Mouse (Mus musculus) midbrain, embryonic 11.5 days (tissue): Measurements from ENCODE around the gene Rgs12. TPM values are rescaled to one million over a fixed set of nuclear protein-coding genes. Genes with fewer than 3 reads are reported as not detected.

Experiments used
- ATAC-seq: fragments of 200-750 bp; cut with Nextera tagmentation; 2 replicates; pipeline ENCODE4 v1.8.0; 2017; ENCODE audit warnings: moderate TSS enrichment, moderate library complexity; ENCODE audit not compliant: low FRiP score
- DNase-seq: peaks from one replicate; pipeline ENCODE4 v3.0.0; 2015; ENCODE audit warnings: low spot score; ENCODE audit errors: missing footprints
- H3K27ac ChIP-seq: fragments of 300-500 bp; sonication (generic); 2 replicates; pipeline ENCODE4 v1.5.1; 2014; ENCODE audit warnings: low read depth, low read length
- H3K27me3 ChIP-seq: fragments of 300-500 bp; sonication (generic); 2 replicates; pipeline ENCODE4 v1.6.1; 2014; ENCODE audit warnings: mild to moderate bottlenecking, low read length, moderate library complexity, mixed read lengths; ENCODE audit not compliant: control insufficient read depth, insufficient read depth
- H3K36me3 ChIP-seq: fragments of 300-500 bp; sonication (generic); 2 replicates; pipeline ENCODE4 v1.6.1; 2014; ENCODE audit warnings: mild to moderate bottlenecking, low read length, moderate library complexity, mixed read lengths; ENCODE audit not compliant: control insufficient read depth, insufficient read depth
- H3K4me1 ChIP-seq: fragments of 300-500 bp; sonication (generic); 2 replicates; pipeline ENCODE4 v1.6.1; 2014; ENCODE audit warnings: low read length; ENCODE audit not compliant: control insufficient read depth, insufficient read depth
- H3K4me2 ChIP-seq: fragments of 300-500 bp; sonication (generic); 2 replicates; pipeline ENCODE4 v1.6.1; 2014; ENCODE audit warnings: mild to moderate bottlenecking, moderate library complexity
- H3K4me3 ChIP-seq: fragments of 300-500 bp; sonication (generic); 2 replicates; pipeline ENCODE4 v1.5.1; 2014; ENCODE audit warnings: low read depth, low read length
- H3K9ac ChIP-seq: fragments of 300-500 bp; sonication (generic); 2 replicates; pipeline ENCODE4 v1.6.1; 2014; ENCODE audit warnings: low read length
- H3K9me3 ChIP-seq: fragments of 300-500 bp; sonication (generic); 2 replicates; pipeline ENCODE4 v1.6.1; 2016; ENCODE audit warnings: low read length; ENCODE audit not compliant: control insufficient read depth
- WGBS: fragments of 180-500 bp; shearing (Covaris S2); extraction: QIAGEN DNeasy Blood & Tissue Kit; methylation state at CpG from one replicate; pipeline ENCODE4 v1.1.7; 2014; 5-methylcytosine and 5-hydroxymethylcytosine counted together
- polyA plus RNA-seq: library from polyadenylated mRNA; unstranded; fragments of >200 nt; fragmentation: Nextera tagmentation; extraction: Ambion mirVana; gene quantifications from 2 replicates; pipeline ENCODE4 v1.2.1, GENCODE M21; 2014

The Rgs12 gene
- polyA plus RNA-seq, 1 experiment from 2014 or later = 49.0 TPM

DNA sequence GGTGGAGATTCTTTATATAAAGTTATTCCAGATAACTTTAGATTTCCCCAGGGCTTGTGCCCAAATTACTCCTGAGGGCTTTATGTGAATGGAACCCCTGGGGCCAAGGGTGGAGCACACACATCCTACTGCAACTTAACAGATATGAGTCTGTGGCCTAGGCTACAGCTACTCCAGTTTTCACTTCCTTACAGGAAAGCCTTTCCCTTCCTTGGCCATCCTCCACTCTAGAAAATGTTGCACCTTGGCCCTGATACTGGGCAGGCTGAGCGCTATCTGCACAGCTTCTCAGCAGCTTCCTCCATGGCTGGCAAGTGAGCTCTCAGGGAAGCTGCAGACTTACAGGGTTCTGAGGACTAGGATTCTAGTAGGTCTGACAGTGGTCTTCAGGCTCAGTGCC lies 80.1 kb downstream of the Rgs12 start:
- H3K4me2 ChIP-seq = no peak overlapping the region
- no peak overlapping the region for H3K9ac ChIP-seq
- DNase-seq (no peak), ATAC-seq (no peak)
- 92% methylated on average over 1 of the region's 1 CpGs for WGBS
- no peaks in the 10 kb centered on the region for H3K4me1 ChIP-seq
- H3K27ac ChIP-seq = no peak overlapping the region
- H3K4me3 ChIP-seq = no peak overlapping the region
- H3K36me3 ChIP-seq = peaks cover 29% of the 10 kb centered on the region
- H3K9me3 ChIP-seq = no peaks in the 10 kb centered on the region
- H3K27me3 ChIP-seq = no peaks in the 10 kb centered on the region

DNA sequence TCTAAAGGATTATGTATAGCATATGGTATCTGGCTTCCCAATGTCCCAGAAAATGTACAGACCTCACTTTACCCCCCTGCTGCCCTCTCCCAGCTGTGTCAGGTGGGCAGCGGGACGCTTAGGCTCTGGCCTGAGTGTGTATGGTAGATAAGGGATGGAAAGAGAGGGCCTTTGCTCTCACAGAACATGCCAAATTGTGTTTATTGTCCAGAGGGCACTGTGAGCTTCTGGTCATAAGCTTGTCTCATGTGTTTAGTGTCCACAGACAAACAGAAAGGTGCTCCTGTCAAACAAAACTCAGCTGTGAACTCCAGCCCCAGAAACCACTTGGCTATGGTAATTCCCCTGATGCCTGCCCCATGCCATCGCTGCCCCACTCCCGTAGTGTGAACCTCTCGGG lies 80.5 kb downstream of the Rgs12 start:
- DNase-seq (no peak), ATAC-seq (no peak)
- Histone ChIP-seq H3K4me1 (no peaks in the 10 kb centered on the region), H3K9ac (no peak overlapping the region), H3K36me3 (peaks cover 29% of the 10 kb centered on the region), H3K4me3 (no peak overlapping the region), H3K27ac (no peak overlapping the region), H3K4me2 (no peak overlapping the region), H3K9me3 (no peaks in the 10 kb centered on the region), H3K27me3 (no peaks in the 10 kb centered on the region)
- WGBS = 90% methylated on average over 5 of the region's 5 CpGs

DNA sequence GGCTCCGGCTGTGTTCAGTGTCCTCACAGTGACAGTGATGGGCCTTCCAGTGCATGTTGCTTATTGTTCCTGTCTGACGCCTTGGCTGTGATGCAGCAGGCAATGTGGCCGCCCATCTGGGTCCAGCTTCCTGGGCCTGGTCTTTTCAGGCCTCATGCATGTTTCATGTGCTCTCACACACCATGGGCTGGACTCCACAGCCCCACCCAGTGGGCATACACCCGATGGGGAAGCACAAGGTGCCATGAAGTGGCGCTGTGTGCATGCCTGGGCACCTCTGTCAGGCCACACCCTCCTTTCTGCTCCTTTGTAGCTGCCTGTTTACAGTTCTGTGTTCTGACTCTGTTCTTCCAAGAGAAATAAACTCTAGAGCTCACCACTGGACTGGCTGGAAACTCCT lies 83.8 kb downstream of the Rgs12 start:
- Histone ChIP-seq H3K27ac (no peak overlapping the region), H3K9ac (no peak overlapping the region)
- WGBS = 85% methylated on average over 5 of the region's 5 CpGs

DNA sequence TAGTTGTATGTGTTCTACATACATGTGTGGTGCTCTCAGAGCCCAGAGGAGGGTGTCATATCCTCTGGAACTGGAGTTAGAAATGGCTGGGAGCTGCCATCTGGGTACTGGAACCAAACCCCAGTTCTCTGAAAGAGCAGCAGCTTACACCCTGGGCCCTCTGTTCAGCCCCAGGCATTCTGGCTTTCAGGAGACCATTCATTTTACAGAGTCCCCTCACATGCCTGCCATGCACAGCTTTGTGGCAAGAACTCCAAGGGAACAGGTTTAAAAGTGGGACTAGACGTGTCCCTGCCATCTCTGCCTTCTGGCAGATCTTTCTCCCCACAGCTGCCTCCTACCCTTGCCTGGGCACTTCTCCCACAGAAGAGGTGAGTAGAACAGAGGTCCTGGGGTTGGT lies 84.4 kb downstream of the Rgs12 start:
- no peak overlapping the region for H3K4me3 ChIP-seq
- peaks cover 11% of the 10 kb centered on the region for H3K36me3 ChIP-seq
- no peaks in the 10 kb centered on the region for H3K4me1 ChIP-seq
- no peak overlapping the region for H3K27ac ChIP-seq
- H3K27me3 ChIP-seq = no peaks in the 10 kb centered on the region
- H3K4me2 ChIP-seq = no peak overlapping the region
- DNase-seq (no peak), ATAC-seq (no peak)
- H3K9ac ChIP-seq = no peak overlapping the region
- no peaks in the 10 kb centered on the region for H3K9me3 ChIP-seq
- 73% methylated on average over 1 of the region's 1 CpGs for WGBS

More for the DNA sequence above, 83.8 kb downstream of the Rgs12 start:
- Histone ChIP-seq H3K4me3 (no peak overlapping the region), H3K4me2 (no peak overlapping the region), H3K36me3 (peaks cover 16% of the 10 kb centered on the region), H3K9me3 (no peaks in the 10 kb centered on the region), H3K4me1 (no peaks in the 10 kb centered on the region), H3K27me3 (no peaks in the 10 kb centered on the region)
- DNase-seq (no peak), ATAC-seq (0 out of 2 replicates have a peak, but pooled peaks have one; percentile 36)

DNA sequence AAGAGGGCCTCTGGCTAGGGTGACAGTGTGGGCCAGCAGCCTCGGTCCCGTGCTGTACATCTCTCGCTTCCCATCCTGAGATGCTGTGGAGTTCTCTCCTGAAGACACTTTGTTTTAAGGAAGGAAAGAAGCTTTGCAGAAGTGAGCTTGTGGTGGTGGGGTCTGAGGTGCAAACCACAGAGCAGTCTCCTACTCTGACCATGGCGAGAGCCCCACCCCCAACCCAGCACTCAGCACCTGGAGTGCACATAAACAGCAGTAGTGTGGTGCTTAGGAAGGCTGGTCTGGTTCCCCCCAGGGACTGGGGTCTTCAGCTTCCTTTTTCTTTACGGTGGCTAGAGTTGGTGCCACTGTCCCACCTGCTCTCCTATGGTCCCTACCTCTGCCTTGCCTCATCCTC lies 85.9 kb downstream of the Rgs12 start:
- H3K27ac ChIP-seq = no peak overlapping the region
- H3K9me3 ChIP-seq = no peaks in the 10 kb centered on the region
- H3K4me1 ChIP-seq = no peaks in the 10 kb centered on the region
- peaks cover 3% of the 10 kb centered on the region; the same call in 1 of the 2 replicates for H3K36me3 ChIP-seq
- 92% methylated on average over 5 of the region's 5 CpGs for WGBS
- DNase-seq (no peak), ATAC-seq (no peak)
- no peaks in the 10 kb centered on the region for H3K27me3 ChIP-seq
- no peak overlapping the region for H3K4me3 ChIP-seq
- H3K9ac ChIP-seq = no peak overlapping the region
- no peak overlapping the region for H3K4me2 ChIP-seq

DNA sequence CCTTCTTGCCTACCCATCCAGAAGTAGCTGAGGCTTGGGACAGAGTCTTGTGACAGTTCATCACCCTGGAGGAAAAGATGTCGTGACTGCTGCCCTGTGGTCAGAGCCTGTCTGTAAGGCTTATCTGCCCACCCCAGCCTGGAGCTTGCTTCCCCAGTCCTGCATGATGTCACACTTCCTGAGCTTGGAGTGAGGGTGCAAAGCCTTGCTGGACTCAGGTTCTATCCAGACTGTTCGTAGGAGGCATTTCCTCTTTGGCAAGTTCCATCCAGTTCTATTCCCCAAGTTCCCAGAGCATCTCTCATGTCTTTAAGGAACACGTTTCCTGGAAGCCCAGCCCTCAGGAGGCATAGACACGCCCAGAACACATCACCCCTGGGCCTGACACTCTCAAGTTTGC lies 86.5 kb downstream of the Rgs12 start:
- no peak overlapping the region for H3K4me2 ChIP-seq
- no peak overlapping the region for H3K9ac ChIP-seq
- H3K9me3 ChIP-seq = no peaks in the 10 kb centered on the region
- DNase-seq (no peak), ATAC-seq (no peak)
- no peaks in the 10 kb centered on the region for H3K4me1 ChIP-seq
- no peak overlapping the region for H3K27ac ChIP-seq
- peaks cover 3% of the 10 kb centered on the region; the same call in 1 of the 2 replicates for H3K36me3 ChIP-seq
- no peak overlapping the region for H3K4me3 ChIP-seq
- WGBS = 85% methylated on average over 4 of the region's 4 CpGs
- H3K27me3 ChIP-seq = no peaks in the 10 kb centered on the region

DNA sequence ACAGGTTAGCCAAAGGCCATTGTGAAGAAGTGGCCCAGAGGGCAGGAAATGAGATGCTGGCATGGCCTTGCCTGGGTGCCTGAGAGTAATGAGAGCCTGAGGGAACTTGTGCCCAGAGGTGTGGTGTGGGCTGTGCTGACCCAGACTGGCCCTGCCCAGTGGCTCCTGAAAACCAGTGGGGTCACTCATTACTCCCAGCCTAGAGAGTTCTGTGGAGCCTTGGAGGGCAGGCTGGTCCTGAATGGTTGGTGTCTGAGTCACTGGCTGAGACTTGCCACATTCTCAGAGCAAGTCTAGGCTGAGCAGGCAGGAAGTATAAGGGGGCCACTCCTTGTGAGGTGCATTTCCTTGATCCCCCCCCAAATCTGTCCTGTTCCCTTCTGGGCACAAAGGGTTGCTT lies 88.2 kb downstream of the Rgs12 start:
- DNase-seq (no peak), ATAC-seq (no peak)
- no peak overlapping the region for H3K27ac ChIP-seq
- H3K4me1 ChIP-seq = no peaks in the 10 kb centered on the region
- no peak overlapping the region for H3K9ac ChIP-seq
- peaks cover under 1% of the 10 kb centered on the region; the same call in 1 of the 2 replicates for H3K36me3 ChIP-seq
- no peak overlapping the region for H3K4me3 ChIP-seq
- no peaks in the 10 kb centered on the region for H3K27me3 ChIP-seq
- no peak overlapping the region for H3K4me2 ChIP-seq
- no peaks in the 10 kb centered on the region for H3K9me3 ChIP-seq

DNA sequence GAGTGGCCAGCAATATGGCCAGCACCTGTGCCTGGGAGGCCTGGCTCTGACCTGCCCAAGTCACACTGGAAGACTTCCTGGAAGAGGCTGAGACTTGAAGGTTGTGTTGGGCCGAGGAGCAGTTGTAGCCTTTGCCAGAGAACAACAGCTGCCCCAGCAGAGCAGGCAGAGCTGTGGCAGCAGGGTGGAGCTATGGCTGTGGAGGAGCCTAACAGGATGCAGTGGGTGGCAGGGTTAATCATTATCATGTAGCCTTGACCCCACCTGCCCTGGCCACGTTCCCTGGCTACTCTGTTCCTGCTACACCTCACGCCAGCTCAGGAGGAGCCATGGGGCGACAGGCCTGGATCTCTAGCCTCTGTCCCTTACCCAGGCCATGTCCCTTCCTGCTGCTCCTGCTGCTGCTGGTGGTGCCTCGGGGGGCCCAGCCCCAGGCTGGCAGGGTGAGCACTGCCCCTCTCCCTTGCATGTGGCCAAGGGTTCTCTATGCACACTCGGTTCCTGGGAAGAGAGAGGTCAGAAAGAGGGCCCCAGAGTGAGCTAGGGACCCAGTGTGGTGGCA lies 92.1 kb downstream of the Rgs12 start, which contains the start of gene Hgfac:
Gene Hgfac (plus strand): TSS at position 242 of the 562 bp plus-strand sequence.
- 72% methylated on average over 6 of the region's 6 CpGs for WGBS
- no peak within 1 kb of the TSS for H3K27ac ChIP-seq
- no peaks in the 10 kb centered on the region for H3K9me3 ChIP-seq
- no peak within 1 kb of the TSS for H3K4me3 ChIP-seq
- H3K4me1 ChIP-seq = no peaks in the 10 kb centered on the region
- no peak for ATAC-seq
- H3K9ac ChIP-seq = no peak within 1 kb of the TSS
- no peaks in the 10 kb centered on the region for H3K36me3 ChIP-seq
- H3K4me2 ChIP-seq = no peak within 1 kb of the TSS
- no peak for DNase-seq
- no peaks in the 10 kb centered on the region for H3K27me3 ChIP-seq

DNA sequence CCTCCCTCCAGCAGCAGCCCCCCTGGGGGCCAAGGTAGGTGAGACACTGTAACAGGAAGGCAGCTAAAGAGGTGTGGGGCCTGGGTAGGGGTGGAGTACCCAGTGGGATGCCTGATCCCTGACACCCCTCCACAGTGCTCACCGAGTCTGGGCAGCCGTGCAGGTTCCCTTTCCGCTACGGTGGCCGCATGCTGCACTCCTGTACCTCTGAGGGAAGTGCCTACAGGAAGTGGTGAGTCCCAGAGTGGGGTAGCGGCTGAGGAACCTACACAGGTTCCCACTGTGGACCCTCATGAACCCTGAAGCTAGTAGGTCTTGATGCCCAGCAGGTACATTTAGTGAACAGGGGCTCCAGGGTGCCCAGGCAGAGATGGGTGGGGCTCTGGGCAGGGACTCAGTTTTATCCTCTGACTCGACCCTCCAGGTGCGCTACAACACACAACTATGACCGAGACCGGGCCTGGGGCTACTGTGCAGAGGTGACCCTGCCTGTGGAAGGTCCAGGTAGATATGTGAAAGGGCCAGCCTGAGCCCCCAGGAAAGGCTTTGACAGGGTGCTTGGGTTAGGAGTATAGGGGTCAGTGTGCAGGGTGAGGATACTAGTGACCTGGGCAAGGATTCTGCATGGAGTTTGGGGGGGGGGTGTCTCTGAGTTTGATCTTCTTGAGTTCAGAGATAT lies 93.3 kb downstream of the Rgs12 start:
- H3K9me3 ChIP-seq = no peaks in the 10 kb centered on the region
- DNase-seq (no peak), ATAC-seq (peak; percentile 25)
- no peak overlapping the region for H3K4me2 ChIP-seq
- no peak overlapping the region for H3K4me3 ChIP-seq
- no peaks in the 10 kb centered on the region for H3K27me3 ChIP-seq
- no peaks in the 10 kb centered on the region for H3K36me3 ChIP-seq
- no peak overlapping the region for H3K9ac ChIP-seq
- no peaks in the 10 kb centered on the region for H3K4me1 ChIP-seq
- WGBS = 77% methylated on average over 10 of the region's 10 CpGs
- H3K27ac ChIP-seq = no peak overlapping the region
